Comparison of ENCODE assay signal across 19 mouse cellular contexts in the genomic region with DNA sequence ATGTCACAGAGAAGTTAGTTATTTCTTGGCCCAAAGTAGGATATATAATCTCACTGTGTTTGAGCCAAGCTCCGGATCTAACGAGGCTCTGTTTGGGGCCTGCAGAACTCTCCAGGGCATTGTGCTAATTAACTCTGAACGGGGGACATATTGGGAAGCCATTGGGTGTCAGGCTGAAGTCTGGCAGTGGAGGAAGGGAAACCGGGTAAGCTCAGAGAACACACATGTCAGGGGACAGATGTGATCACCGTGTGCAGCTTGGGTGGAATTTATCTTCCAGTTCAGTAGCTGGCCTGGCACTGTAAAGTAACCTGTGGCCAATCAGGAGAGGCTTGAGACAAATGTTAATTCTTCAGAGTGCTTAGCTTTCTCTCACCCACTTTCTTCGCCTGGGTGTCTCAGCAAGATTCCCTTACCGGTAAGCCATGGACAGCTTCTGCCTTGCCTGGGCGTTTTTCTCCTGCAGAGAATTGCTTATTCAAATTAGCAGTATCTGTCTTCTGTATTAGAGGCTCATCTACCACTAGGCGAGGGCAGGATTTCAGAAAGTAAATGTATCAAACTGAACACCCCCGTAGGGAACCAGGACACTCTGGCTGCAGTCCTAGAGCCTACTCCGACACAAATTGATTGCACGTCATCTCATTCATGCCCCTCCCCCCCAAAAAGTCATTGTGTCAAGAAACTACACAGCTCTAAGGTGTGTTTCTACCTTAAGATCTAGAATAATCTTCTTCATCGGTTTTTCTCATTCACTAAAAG.
A peak's percentile ranks its signal among the peaks of the same experiment; 100 is the strongest.
DNase-seq lines count a peak whose midpoint lies in the region; ATAC-seq and TF ChIP-seq lines count a peak whose summit lies in the region.
"Had no signal": no experiment of that assay in that cellular context is flagged by ENCODE, and none has a peak within 500 bp of the region (broad histone marks: within the 10 kb centered on the region; RNA-seq: fewer than 3 reads in every experiment).

No protein-coding gene starts in this region.

- H3K27ac ChIP-seq in forebrain, embryonic 10.5 days, result 0 out of 2 replicates have a peak overlapping the region, but pooled peaks have one; percentile 16
- H3K27ac ChIP-seq in forebrain, embryonic 14.5 days (ENCODE audit: low read depth, low read length), result no peak overlapping the region
- no peak overlapping the region for H3K27ac ChIP-seq in midbrain, embryonic 15.5 days
- no peak overlapping the region for H3K27ac ChIP-seq in gastrocnemius, adult 2 months
- H3K27ac ChIP-seq: embryonic facial prominence, embryonic 12.5 days; heart, embryonic 13.5 days; kidney, embryonic 15.5 days; limb, embryonic 10.5 days; stomach, embryonic 15.5 days had no signal

- H3K4me1 ChIP-seq in forebrain, embryonic 10.5 days, result peaks cover 6% of the 10 kb centered on the region
- H3K4me1 ChIP-seq in forebrain, embryonic 14.5 days (ENCODE audit: control insufficient read depth, insufficient read depth, low read length), result no peaks in the 10 kb centered on the region
- peaks cover 3% of the 10 kb centered on the region; the same call in 1 of the 2 replicates for H3K4me1 ChIP-seq in midbrain, embryonic 15.5 days
- H3K4me1 ChIP-seq: embryonic facial prominence, embryonic 12.5 days; heart, embryonic 13.5 days; kidney, embryonic 15.5 days; stomach, embryonic 15.5 days had no signal

- intact Hi-C loops in left cerebral cortex, postnatal 4 days (cut with DNase I), result no loop called here
- intact Hi-C loops in gastrocnemius, adult 2 months (cut with DNase I), result no loop called here

- H3K36me3 ChIP-seq in forebrain, embryonic 10.5 days (replicated peaks), result no peaks in the 10 kb centered on the region
- no peaks in the 10 kb centered on the region for H3K36me3 ChIP-seq in forebrain, embryonic 14.5 days (ENCODE audit: control insufficient read depth, insufficient read depth, low read length)
- H3K36me3 ChIP-seq in midbrain, embryonic 15.5 days (replicated peaks), result no peaks in the 10 kb centered on the region
- H3K36me3 ChIP-seq: embryonic facial prominence, embryonic 12.5 days; heart, embryonic 13.5 days; kidney, embryonic 15.5 days; limb, embryonic 10.5 days; stomach, embryonic 15.5 days had no signal

- no peak overlapping the region for H3K4me3 ChIP-seq in forebrain, embryonic 10.5 days
- no peak overlapping the region for H3K4me3 ChIP-seq in forebrain, embryonic 14.5 days (ENCODE audit: low read depth, low read length)
- H3K4me3 ChIP-seq in midbrain, embryonic 15.5 days, result no peak overlapping the region
- H3K4me3 ChIP-seq in gastrocnemius, adult 2 months, result no peak overlapping the region
- H3K4me3 ChIP-seq: embryonic facial prominence, embryonic 12.5 days; heart, embryonic 13.5 days; kidney, embryonic 15.5 days; limb, embryonic 10.5 days; stomach, embryonic 15.5 days had no signal

- DNase-seq in left cerebral cortex, postnatal 4 days, result peak; percentile 63
- no peak for DNase-seq in left cerebral cortex, adult 8-10 months (ENCODE audit: low spot score in 2 of 2)
- DNase-seq in forebrain, embryonic 10.5 days (ENCODE audit: extremely low spot score, low spot score), result no peak
- DNase-seq in forebrain, embryonic 14.5 days (ENCODE audit: low spot score), result peak; percentile 47
- no peak for DNase-seq in Muller cell, postnatal 12 days (ENCODE audit: inconsistent ontology term)
- DNase-seq in thymus, postnatal 36 days, result no peak
- DNase-seq in gastrocnemius, adult 2 months, result no peak
- DNase-seq: heart, adult 11 months; heart, postnatal 36 days; lung, embryonic 14.5 days; lung, postnatal 4 days had no signal

- no peaks in the 10 kb centered on the region for H3K9me3 ChIP-seq in forebrain, embryonic 10.5 days
- no peaks in the 10 kb centered on the region for H3K9me3 ChIP-seq in forebrain, embryonic 14.5 days (replicated peaks; ENCODE audit: control insufficient read depth, low read length)
- no peaks in the 10 kb centered on the region for H3K9me3 ChIP-seq in midbrain, embryonic 15.5 days
- H3K9me3 ChIP-seq: embryonic facial prominence, embryonic 12.5 days; heart, embryonic 13.5 days; kidney, embryonic 15.5 days; limb, embryonic 10.5 days; stomach, embryonic 15.5 days had no signal

- no peak overlapping the region for H3K9ac ChIP-seq in forebrain, embryonic 14.5 days (ENCODE audit: low read length)
- no peak overlapping the region for H3K9ac ChIP-seq in midbrain, embryonic 15.5 days
- H3K9ac ChIP-seq: embryonic facial prominence, embryonic 12.5 days; heart, embryonic 13.5 days; kidney, embryonic 15.5 days; lung, embryonic 14.5 days; stomach, embryonic 15.5 days had no signal

- H3K4me2 ChIP-seq in forebrain, embryonic 14.5 days (ENCODE audit: low read length), result no peak overlapping the region
- no peak overlapping the region for H3K4me2 ChIP-seq in midbrain, embryonic 15.5 days
- H3K4me2 ChIP-seq: embryonic facial prominence, embryonic 12.5 days; heart, embryonic 13.5 days; kidney, embryonic 15.5 days; liver, embryonic 11.5 days; lung, embryonic 14.5 days; stomach, embryonic 15.5 days had no signal

- 76% methylated on average over 13 of the region's 13 CpGs for WGBS in forebrain, embryonic 10.5 days
- 55% methylated on average over 13 of the region's 13 CpGs for WGBS in forebrain, embryonic 14.5 days
- whole genome bisulfite sequencing in midbrain, embryonic 15.5 days, result 53% methylated on average over 13 of the region's 13 CpGs

- peak; percentile 79 for ATAC-seq in forebrain, embryonic 14.5 days
- ATAC-seq in midbrain, embryonic 15.5 days (replicated peaks), result 0 out of 2 replicates have a peak, but pooled peaks have one; percentile 33
- ATAC-seq: intestine, embryonic 16.5 days had no signal

- TF ChIP-seq CTCF in gastrocnemius, adult 2 months (IDR thresholded peaks at IDR 0.05), result no peak

- H3K27me3 ChIP-seq in forebrain, embryonic 10.5 days (ENCODE audit: poor library complexity, severe bottlenecking), result no peaks in the 10 kb centered on the region
- H3K27me3 ChIP-seq in forebrain, embryonic 14.5 days (replicated peaks; ENCODE audit: control insufficient read depth, insufficient read depth, low read length), result no peaks in the 10 kb centered on the region
- H3K27me3 ChIP-seq in midbrain, embryonic 15.5 days (replicated peaks), result no peaks in the 10 kb centered on the region
- H3K27me3 ChIP-seq: embryonic facial prominence, embryonic 12.5 days; heart, embryonic 13.5 days; kidney, embryonic 15.5 days; stomach, embryonic 15.5 days had no signal

Comparison
In these comparisons a context has a peak if more than half of its experiments do, and no peak if none do; other contexts are left out.
1. DNase-seq: peak in left cerebral cortex, postnatal 4 days (single experiment) and forebrain, embryonic 14.5 days (single experiment); none in left cerebral cortex, adult 8-10 months (0 of 2), forebrain, embryonic 10.5 days (single experiment), Muller cell, postnatal 12 days (single experiment), thymus, postnatal 36 days (0 of 2) and gastrocnemius, adult 2 months (single experiment).